Mouse (Mus musculus) CH12.LX (cell line): ENCODE results near the gene Filip1l. TPM values are rescaled to one million over a fixed set of nuclear protein-coding genes. Genes with fewer than 3 reads are reported as not detected.

Experiments
- DNase-seq: peaks from one replicate; pipeline ENCODE4 v3.0.0-alpha.2; 2013; ENCODE audit errors: extremely low read depth
- H3K27ac ChIP-seq: 2 replicates; pipeline ENCODE4 v1.5.1; 2012; ENCODE audit warnings: low read depth, mild to moderate bottlenecking, control low read depth, moderate library complexity; ENCODE audit not compliant: insufficient read depth
- H3K27me3 ChIP-seq: replicated peaks from 2 replicates; pipeline ENCODE3; 2012; ENCODE audit warnings: inconsistent platforms
- H3K36me3 ChIP-seq, 2 experiments: replicated peaks in 1 of 2; 2 replicates each; pipeline versions ENCODE3 to v1.6.1; 2012; ENCODE audit warnings: inconsistent platforms in 1 of 2, low read length in 1 of 2, mild to moderate bottlenecking in 1 of 2, mixed read lengths in 1 of 2, moderate library complexity in 1 of 2; ENCODE audit not compliant: control insufficient read depth in 1 of 2, insufficient read depth in 1 of 2
- H3K4me1 ChIP-seq, 2 experiments: 2 replicates each; pipeline ENCODE4 v1.6.1; 2012; ENCODE audit warnings: inconsistent platforms in 1 of 2, moderate library complexity in 1 of 2; ENCODE audit not compliant: insufficient read depth in 2 of 2, control insufficient read depth in 1 of 2
- H3K4me2 ChIP-seq: 2 replicates; pipeline ENCODE4 v1.6.1; 2012; ENCODE audit warnings: low read depth, mild to moderate bottlenecking, control low read depth; ENCODE audit not compliant: poor library complexity, insufficient read depth, severe bottlenecking
- H3K4me3 ChIP-seq, 3 experiments: fragments of 150-350 bp in 1 of 3; sonication (generic) in 1 of 3; replicated peaks in 1 of 3; 2 replicates each; pipeline versions ENCODE3 to v1.5.1; 2011 to 2012; ENCODE audit warnings: low read depth in 2 of 3, low read length in 2 of 3, mild to moderate bottlenecking in 2 of 3, moderate library complexity in 2 of 3, control low read depth in 1 of 3, improper control_type of control experiment in 1 of 3, inconsistent platforms in 1 of 3, mixed read lengths in 1 of 3; ENCODE audit not compliant: poor library complexity in 1 of 3
- H3K79me2 ChIP-seq: replicated peaks from 2 replicates; pipeline ENCODE4 v1.6.1; 2012; ENCODE audit warnings: mild to moderate bottlenecking, moderate library complexity; ENCODE audit not compliant: control insufficient read depth, poor library complexity, insufficient read depth, severe bottlenecking; ENCODE audit errors: extremely low read depth
- H3K9ac ChIP-seq: 2 replicates; pipeline ENCODE4 v1.6.1; 2012; ENCODE audit warnings: low read depth, mild to moderate bottlenecking, control low read depth, moderate library complexity; ENCODE audit not compliant: insufficient read depth
- H3K9me3 ChIP-seq: replicated peaks from 2 replicates; pipeline ENCODE3; 2012; ENCODE audit warnings: low read length, inconsistent platforms, mixed read lengths
- BHLHE40 ChIP-seq: IDR thresholded peaks from 2 replicates; pipeline ENCODE4 v1.6.1; 2011; ENCODE audit warnings: mild to moderate bottlenecking, low read depth, low read length, improper control_type of control experiment
- CHD1 ChIP-seq: IDR thresholded peaks from 2 replicates; pipeline ENCODE4 v1.6.1; 2012; ENCODE audit warnings: low read depth, low read length, improper control_type of control experiment, inconsistent platforms
- CHD2 ChIP-seq: IDR thresholded peaks from 2 replicates; pipeline ENCODE4 v1.6.1; 2011; ENCODE audit warnings: low read length, improper control_type of control experiment
- CTCF ChIP-seq, 2 experiments: IDR thresholded peaks in 1 of 2; conservative IDR thresholded peaks in 1 of 2; 2 replicates each; pipeline ENCODE4 v1.5.1; 2011 to 2012; ENCODE audit warnings: low read depth in 2 of 2, low read length in 2 of 2, improper control_type of control experiment in 1 of 2, inconsistent platforms in 1 of 2, mild to moderate bottlenecking in 1 of 2, moderate library complexity in 1 of 2
- E2F4 ChIP-seq: IDR thresholded peaks from 2 replicates; pipeline ENCODE4 v1.6.1; 2011; ENCODE audit warnings: low read depth, low read length, improper control_type of control experiment; ENCODE audit not compliant: insufficient replicate concordance
- ELF1 ChIP-seq: IDR thresholded peaks from 2 replicates; pipeline ENCODE4 v1.6.1; 2014; ENCODE audit warnings: low read depth, mild to moderate bottlenecking, inconsistent platforms, low read length, improper control_type of control experiment
- EP300 ChIP-seq: IDR thresholded peaks from 2 replicates; pipeline ENCODE4 v1.6.1; 2011; ENCODE audit warnings: low read length, improper control_type of control experiment
- ETS1 ChIP-seq: conservative IDR thresholded peaks from 2 replicates; pipeline ENCODE4 v1.6.1; 2012; ENCODE audit warnings: low read depth, mild to moderate bottlenecking, inconsistent platforms, low read length, improper control_type of control experiment, moderate library complexity
- GABPA ChIP-seq: IDR thresholded peaks from 2 replicates; pipeline ENCODE4 v1.6.1; 2012; ENCODE audit warnings: low read depth, low read length, improper control_type of control experiment, inconsistent platforms; ENCODE audit not compliant: insufficient replicate concordance
- IRF4 ChIP-seq: IDR thresholded peaks from 2 replicates; pipeline ENCODE4 v1.6.1; 2014; ENCODE audit warnings: low read depth, mild to moderate bottlenecking, inconsistent platforms, low read length, improper control_type of control experiment
- JUN ChIP-seq: IDR thresholded peaks from 2 replicates; pipeline ENCODE4 v1.6.1; 2011; ENCODE audit warnings: low read depth, mild to moderate bottlenecking, low read length, improper control_type of control experiment, moderate library complexity; ENCODE audit not compliant: insufficient read depth
- JUND ChIP-seq: conservative IDR thresholded peaks from 2 replicates; pipeline ENCODE4 v1.6.1; 2011; ENCODE audit warnings: low read depth, low read length, improper control_type of control experiment
- MEF2A ChIP-seq: IDR thresholded peaks from 2 replicates; pipeline ENCODE4 v1.6.1; 2014; ENCODE audit warnings: low read depth, mild to moderate bottlenecking, inconsistent platforms, low read length, improper control_type of control experiment, borderline replicate concordance
- MXI1 ChIP-seq: IDR thresholded peaks from 2 replicates; pipeline ENCODE4 v1.6.1; 2011; ENCODE audit warnings: mild to moderate bottlenecking, low read depth, low read length, improper control_type of control experiment
- MYC ChIP-seq: IDR thresholded peaks from 2 replicates; pipeline ENCODE4 v1.6.1; 2011; ENCODE audit warnings: low read depth, mild to moderate bottlenecking, improper control_type of control experiment, low read length
- NELFE ChIP-seq: IDR thresholded peaks from 2 replicates; pipeline ENCODE4 v1.6.1; 2011; ENCODE audit warnings: low read depth, low read length, improper control_type of control experiment
- POLR2A ChIP-seq: IDR thresholded peaks from 2 replicates; pipeline ENCODE4 v1.6.1; 2011; ENCODE audit warnings: low read depth, mild to moderate bottlenecking, improper control_type of control experiment, low read length
- POLR2AphosphoS2 ChIP-seq: IDR thresholded peaks from 2 replicates; pipeline ENCODE4 v1.6.1; 2011; ENCODE audit warnings: low read depth, low read length, improper control_type of control experiment
- RAD21 ChIP-seq: IDR thresholded peaks from 2 replicates; pipeline ENCODE4 v1.6.1; 2011; ENCODE audit warnings: low read depth, mild to moderate bottlenecking, low read length, improper control_type of control experiment, moderate library complexity
- RCOR1 ChIP-seq: conservative IDR thresholded peaks from 2 replicates; pipeline ENCODE4 v1.6.1; 2012; ENCODE audit warnings: low read depth, mild to moderate bottlenecking, inconsistent platforms, low read length, improper control_type of control experiment
- SIN3A ChIP-seq: IDR thresholded peaks from 2 replicates; pipeline ENCODE4 v1.6.1; 2012; ENCODE audit warnings: low read length, improper control_type of control experiment, inconsistent platforms
- SMC3 ChIP-seq: IDR thresholded peaks from 2 replicates; pipeline ENCODE4 v1.6.1; 2011; ENCODE audit warnings: low read depth, low read length, improper control_type of control experiment
- TBP ChIP-seq: conservative IDR thresholded peaks from 2 replicates; pipeline ENCODE4 v1.6.1; 2011; ENCODE audit warnings: low read depth, low read length, improper control_type of control experiment
- TCF12 ChIP-seq: IDR thresholded peaks from 2 replicates; pipeline ENCODE4 v1.6.1; 2014; ENCODE audit warnings: low read depth, mild to moderate bottlenecking, inconsistent platforms, low read length, improper control_type of control experiment
- UBTF ChIP-seq: IDR thresholded peaks from 2 replicates; pipeline ENCODE4 v1.6.1; 2012; ENCODE audit warnings: low read depth, mild to moderate bottlenecking, inconsistent platforms, low read length, improper control_type of control experiment, moderate library complexity
- USF2 ChIP-seq: conservative IDR thresholded peaks from 2 replicates; pipeline ENCODE4 v1.6.1; 2011; ENCODE audit warnings: low read depth, low read length, improper control_type of control experiment
- ZC3H11A ChIP-seq: IDR thresholded peaks from 2 replicates; pipeline ENCODE4 v1.6.1; 2012; ENCODE audit warnings: low read depth, mild to moderate bottlenecking, inconsistent platforms, low read length, improper control_type of control experiment
- ZKSCAN1 ChIP-seq: IDR thresholded peaks from 2 replicates; pipeline ENCODE4 v1.6.1; 2012; ENCODE audit warnings: low read depth, inconsistent platforms, low read length, improper control_type of control experiment, borderline replicate concordance
- ZMIZ1 ChIP-seq: IDR thresholded peaks from 2 replicates; pipeline ENCODE4 v1.6.1; 2012; ENCODE audit warnings: low read depth, mild to moderate bottlenecking, inconsistent platforms, low read length, improper control_type of control experiment
- ZNF384 ChIP-seq: IDR thresholded peaks from 2 replicates; pipeline ENCODE4 v1.6.1; 2012; ENCODE audit warnings: low read depth, low read length, improper control_type of control experiment, inconsistent platforms
- dilution Hi-C: fragments of 300-500 bp; cut with MboI; formaldehyde crosslinking; loops from 2 replicates; pipeline ENCODE4 v1.14.3; 2020; ENCODE audit warnings: low sequenced_read_pairs; ENCODE audit not compliant: extremely low pct_unique_long_range_greater_than_20kb, extremely low pct_ligation_motif_present
- in situ Hi-C: fragments of 300-500 bp; cut with MboI; formaldehyde crosslinking; loops from 3 replicates; pipeline ENCODE4 v1.14.3; 2019; ENCODE audit warnings: low sequenced_read_pairs, low pct_ligation_motif_present, low pct_unique_long_range_greater_than_20kb, mixed read lengths
- polyA plus RNA-seq: library from polyadenylated mRNA; unstranded; fragments of >175 nt; gene quantifications from 2 replicates; pipeline ENCODE4 v1.2.1, GENCODE M21; 2012; ENCODE audit warnings: low read depth; ENCODE audit not compliant: insufficient read length
- total RNA-seq, 2 experiments: library from RNA; depleted of rRNA; stranded (reverse); fragments of 300-350 nt in 1 of 2; fragments of >200 nt in 1 of 2; gene quantifications; 2 replicates each; pipeline ENCODE4 v1.2.3; 2012 to 2014

Gene Filip1l
- total and polyA plus RNA-seq, 3 experiments = 2.1 to 17.6 (median 5.7) TPM

GRCm38 (mm10) chr16:57362679-57363401 is 9.9 kb downstream of the Filip1l start:
- Histone ChIP-seq H3K9ac (no peak overlapping the region), H3K4me1 (peaks cover 0 to 5% of the 10 kb centered on the region in 2 experiments; a peak in 2 of 4 replicates), H3K4me3 (no peak overlapping the region), H3K4me2 (no peak overlapping the region), H3K27me3 (no peaks in the 10 kb centered on the region), H3K9me3 (no peaks in the 10 kb centered on the region), H3K79me2 (no peaks in the 10 kb centered on the region), H3K27ac (no peak overlapping the region), H3K36me3 (peaks cover 0 to 6% of the 10 kb centered on the region in 2 experiments)
- DNase-seq = no peak
- dilution Hi-C loops = no loop called here
- in situ Hi-C loops = no loop called here
- TF ChIP-seq EP300 (no peak), CTCF (conservative IDR thresholded peaks at IDR 0.05 in 1 of 2, IDR thresholded peaks at IDR 0.05 in 1 of 2; ENCODE audit: low read depth in 2 of 2, low read length in 2 of 2) (no peak), RCOR1 (no peak), IRF4 (no peak), UBTF (no peak), E2F4 (no peak), ETS1 (no peak), POLR2A (no peak), POLR2AphosphoS2 (no peak), CHD1 (no peak), JUND (no peak), ELF1 (no peak), ZC3H11A (no peak), SIN3A (no peak), TCF12 (no peak), RAD21 (no peak), MYC (no peak), JUN (no peak), SMC3 (no peak), TBP (no peak)

- in situ Hi-C loops = no loop called here
- no peak overlapping the region for H3K27ac ChIP-seq
These were observed 11.6 kb downstream of the Filip1l start for GRCm38 (mm10) chr16:57364498-57364897.

More at GRCm38 (mm10) chr16:57364498-57364897, 11.6 kb downstream of the Filip1l start:
- H3K9ac ChIP-seq = no peak overlapping the region
- DNase-seq = no peak
- H3K79me2 ChIP-seq = no peaks in the 10 kb centered on the region
- dilution Hi-C loops = no loop called here
- no peak for TF ChIP-seq RAD21
- TF ChIP-seq ZNF384 = no peak
- no peak for TF ChIP-seq E2F4
- no peak for TF ChIP-seq NELFE
- TF ChIP-seq ELF1 = no peak
- no peak for TF ChIP-seq USF2
- no peak for TF ChIP-seq MEF2A
- TF ChIP-seq BHLHE40 = no peak
- no peak for TF ChIP-seq POLR2A
- TF ChIP-seq CHD2 = no peak
- no peak for TF ChIP-seq GABPA
- no peak for TF ChIP-seq MXI1
- no peak for TF ChIP-seq ZMIZ1
- TF ChIP-seq ZKSCAN1 = no peak
- H3K4me3 ChIP-seq = no peak overlapping the region
- H3K36me3 ChIP-seq = peaks cover 0 to 6% of the 10 kb centered on the region in 2 experiments
- no peaks in the 10 kb centered on the region for H3K9me3 ChIP-seq
- peaks cover 0 to 5% of the 10 kb centered on the region in 2 experiments; a peak in 2 of 4 replicates for H3K4me1 ChIP-seq
- H3K27me3 ChIP-seq = no peaks in the 10 kb centered on the region
- H3K4me2 ChIP-seq = no peak overlapping the region
